Mouse (Mus musculus): ENCODE measurements around the gene Eps8. TPM values are rescaled to one million over a fixed set of nuclear protein-coding genes. Genes with fewer than 3 reads are reported as not detected.

Gene Eps8
- polyA plus RNA-seq, 1 experiment from 2014 or later, result 14.2 TPM

GRCm38 (mm10) chr6:137556636-137557035 is 98.0 kb downstream of the Eps8 start:
- WGBS, result 92% methylated on average over 5 of the region's 5 CpGs
- H3K4me3 ChIP-seq, result no peak overlapping the region
- no peak overlapping the region for H3K9ac ChIP-seq (replicated peaks)
- no peak overlapping the region for H3K27ac ChIP-seq (replicated peaks)
- H3K9me3 ChIP-seq, result no peaks in the 10 kb centered on the region
- H3K4me2 ChIP-seq (replicated peaks), result no peak overlapping the region
- H3K36me3 ChIP-seq, result no peaks in the 10 kb centered on the region
- H3K27me3 ChIP-seq, result no peaks in the 10 kb centered on the region
- ATAC-seq (replicated peaks), result no peak
- peaks cover 5% of the 10 kb centered on the region; the same call in 1 of the 2 replicates for H3K4me1 ChIP-seq

DNA sequence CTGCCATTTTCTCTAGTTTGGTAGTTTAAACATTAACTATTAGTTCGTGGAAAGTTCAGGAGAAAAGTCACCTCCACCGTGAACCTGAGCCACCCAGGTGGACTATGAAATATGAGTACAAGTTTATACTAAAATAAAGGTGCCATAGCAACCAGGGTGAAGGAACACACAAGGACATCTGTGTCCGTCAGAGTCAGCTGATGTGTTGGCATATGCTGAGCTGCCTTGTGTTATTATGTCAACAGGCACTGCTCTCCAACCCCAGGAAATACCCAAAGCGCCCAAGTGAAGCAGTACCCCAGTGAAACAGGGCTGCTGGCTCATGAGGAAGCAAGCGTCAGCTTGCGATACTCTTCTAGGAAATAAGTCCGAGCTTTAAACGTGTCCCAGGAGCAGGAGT is 104.5 kb downstream of the Eps8 start:
- no peaks in the 10 kb centered on the region for H3K9me3 ChIP-seq
- 91% methylated on average over 8 of the region's 8 CpGs for WGBS
- H3K36me3 ChIP-seq, result no peaks in the 10 kb centered on the region
- H3K27ac ChIP-seq (replicated peaks), result no peak overlapping the region
- no peaks in the 10 kb centered on the region for H3K4me1 ChIP-seq
- H3K4me3 ChIP-seq, result no peak overlapping the region
- no peak overlapping the region for H3K9ac ChIP-seq (replicated peaks)
- no peaks in the 10 kb centered on the region for H3K27me3 ChIP-seq
- H3K4me2 ChIP-seq (replicated peaks), result no peak overlapping the region
- ATAC-seq (replicated peaks), result no peak

DNA sequence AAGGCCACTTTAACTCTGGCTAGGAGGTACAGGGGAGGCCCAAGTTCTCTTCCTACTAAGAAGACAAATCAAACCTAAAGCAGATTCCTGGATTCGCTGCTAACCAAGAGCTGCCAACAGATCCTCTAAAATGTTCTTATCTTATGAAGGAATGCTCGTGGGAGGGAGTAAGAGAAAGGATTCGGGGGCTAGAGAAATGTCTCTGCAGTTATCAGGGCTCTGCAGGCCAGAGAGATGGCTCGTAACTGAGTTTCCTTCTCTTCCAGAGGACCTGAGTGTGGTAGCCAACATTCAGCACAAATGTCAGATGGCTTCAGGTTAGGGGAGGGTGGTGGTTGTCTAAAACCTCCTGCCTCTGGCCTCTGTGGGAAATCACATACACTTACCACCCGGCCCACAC is 106.1 kb downstream of the Eps8 start:
- no peaks in the 10 kb centered on the region for H3K27me3 ChIP-seq
- no peaks in the 10 kb centered on the region for H3K9me3 ChIP-seq
- 88% methylated on average over 5 of the region's 5 CpGs for WGBS
- H3K27ac ChIP-seq (replicated peaks), result no peak overlapping the region
- no peak for ATAC-seq (replicated peaks)
- H3K9ac ChIP-seq (replicated peaks), result no peak overlapping the region
- no peak overlapping the region for H3K4me2 ChIP-seq (replicated peaks)
- no peaks in the 10 kb centered on the region for H3K36me3 ChIP-seq
- no peaks in the 10 kb centered on the region for H3K4me1 ChIP-seq
- H3K4me3 ChIP-seq, result no peak overlapping the region

GRCm38 (mm10) chr6:137547555-137547954 is 107.1 kb downstream of the Eps8 start:
- Histone ChIP-seq H3K27me3 (no peaks in the 10 kb centered on the region), H3K4me1 (0 out of 2 replicates have a peak, but pooled peaks cover 5% of the 10 kb centered on the region), H3K4me3 (no peak overlapping the region), H3K27ac (replicated peaks) (no peak overlapping the region), H3K4me2 (replicated peaks) (no peak overlapping the region), H3K9me3 (no peaks in the 10 kb centered on the region), H3K36me3 (no peaks in the 10 kb centered on the region), H3K9ac (replicated peaks) (no peak overlapping the region)
- ATAC-seq (replicated peaks), result no peak
- WGBS, result 84% methylated on average over 2 of the region's 2 CpGs

DNA sequence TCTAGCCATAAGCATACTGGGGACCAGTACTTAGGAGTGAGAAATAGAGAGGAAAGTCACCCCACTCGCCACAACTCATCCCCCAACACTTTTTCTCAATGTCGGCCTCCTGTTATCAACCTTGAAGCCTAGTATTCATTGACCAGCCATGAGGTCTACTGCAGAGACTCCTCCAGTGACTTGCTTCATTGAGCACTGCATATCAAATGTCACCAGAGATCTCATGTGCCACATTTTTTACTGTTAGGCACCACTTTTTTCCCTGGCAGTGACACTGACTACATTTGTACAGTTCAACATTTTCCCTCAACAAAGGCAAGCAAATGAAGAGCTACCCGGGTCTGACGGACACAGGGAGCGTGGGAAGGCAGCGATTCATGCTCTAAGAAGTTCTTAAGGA is 108.6 kb downstream of the Eps8 start:
- Histone ChIP-seq H3K4me3 (no peak overlapping the region), H3K4me1 (peaks cover 13% of the 10 kb centered on the region), H3K9me3 (no peaks in the 10 kb centered on the region), H3K27ac (replicated peaks) (no peak overlapping the region), H3K36me3 (no peaks in the 10 kb centered on the region), H3K4me2 (replicated peaks) (no peak overlapping the region), H3K9ac (replicated peaks) (no peak overlapping the region), H3K27me3 (no peaks in the 10 kb centered on the region)
- WGBS, result 86% methylated on average over 6 of the region's 6 CpGs
- no peak for ATAC-seq (replicated peaks)

DNA sequence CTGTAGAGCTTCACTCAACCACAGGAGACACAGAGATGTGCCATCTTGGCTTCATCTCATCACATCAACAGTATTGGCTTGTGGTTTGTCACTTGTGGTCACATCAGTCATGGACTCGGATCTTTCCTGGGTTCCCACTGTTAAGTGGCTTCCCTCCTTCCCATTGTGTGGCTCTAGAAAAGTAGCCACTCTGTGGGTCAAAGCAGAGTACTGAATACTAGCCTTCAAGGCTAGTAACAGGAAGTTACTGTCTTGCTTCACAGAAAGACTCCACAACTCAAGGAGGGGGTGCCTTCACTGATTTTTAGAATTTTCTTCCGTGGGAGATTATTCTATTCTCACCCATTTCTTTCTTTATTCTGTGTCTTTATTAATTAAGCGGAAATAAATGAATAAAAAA is 109.3 kb downstream of the Eps8 start:
- WGBS, result 63% methylated on average over 3 of the region's 3 CpGs
- no peak overlapping the region for H3K27ac ChIP-seq (replicated peaks)
- H3K4me2 ChIP-seq (replicated peaks), result no peak overlapping the region
- peaks cover 13% of the 10 kb centered on the region for H3K4me1 ChIP-seq
- H3K9me3 ChIP-seq, result no peaks in the 10 kb centered on the region
- no peak overlapping the region for H3K4me3 ChIP-seq
- no peaks in the 10 kb centered on the region for H3K36me3 ChIP-seq
- ATAC-seq (replicated peaks), result no peak
- H3K27me3 ChIP-seq, result no peaks in the 10 kb centered on the region
- no peak overlapping the region for H3K9ac ChIP-seq (replicated peaks)

DNA sequence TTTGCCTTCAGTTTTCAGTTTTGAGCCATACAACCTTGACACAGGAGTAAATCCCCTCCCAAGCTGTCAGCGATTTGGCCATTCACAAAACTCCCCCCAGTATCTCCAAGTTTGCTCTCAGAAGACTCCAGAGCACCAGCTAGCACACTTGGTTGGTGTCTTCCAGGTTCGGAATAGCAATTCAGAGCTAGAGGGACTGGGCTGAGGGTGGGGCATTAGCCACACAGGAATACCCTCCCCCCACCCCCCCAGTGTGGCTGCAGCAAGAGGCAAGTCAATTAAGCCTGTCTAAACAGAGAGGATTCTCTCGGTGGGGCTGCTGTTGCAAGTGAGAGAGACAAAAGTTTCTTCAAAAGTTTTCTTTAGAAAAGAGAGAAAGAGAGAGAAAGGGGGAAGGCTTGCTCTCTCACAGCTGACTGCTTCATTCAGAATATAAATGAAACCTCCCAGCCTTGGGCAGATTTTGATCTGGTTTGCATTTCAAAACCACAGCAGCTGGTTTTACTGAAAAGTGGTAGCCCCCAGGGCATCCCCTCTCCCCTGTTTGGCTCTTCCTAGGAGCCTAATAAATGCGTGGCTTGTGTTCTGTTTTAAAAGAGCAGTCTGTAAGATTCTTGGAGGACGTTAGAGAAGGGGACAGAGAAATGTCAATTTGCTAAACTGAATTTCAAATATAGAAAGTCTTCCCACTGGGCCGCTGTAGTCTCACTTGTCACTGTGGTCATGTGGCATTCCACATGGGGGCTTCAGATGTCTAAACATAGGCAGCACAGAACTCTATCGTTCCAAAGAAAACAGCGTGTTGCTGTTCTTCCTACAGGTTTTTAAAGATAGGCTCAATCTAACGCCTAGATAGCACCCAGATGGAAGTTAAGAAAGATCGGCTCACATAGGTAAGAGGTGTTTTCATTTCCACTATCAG is 112.2 kb downstream of the Eps8 start:
- Histone ChIP-seq H3K27me3 (no peaks in the 10 kb centered on the region), H3K27ac (replicated peaks) (no peak overlapping the region), H3K4me2 (replicated peaks) (no peak overlapping the region)

DNA sequence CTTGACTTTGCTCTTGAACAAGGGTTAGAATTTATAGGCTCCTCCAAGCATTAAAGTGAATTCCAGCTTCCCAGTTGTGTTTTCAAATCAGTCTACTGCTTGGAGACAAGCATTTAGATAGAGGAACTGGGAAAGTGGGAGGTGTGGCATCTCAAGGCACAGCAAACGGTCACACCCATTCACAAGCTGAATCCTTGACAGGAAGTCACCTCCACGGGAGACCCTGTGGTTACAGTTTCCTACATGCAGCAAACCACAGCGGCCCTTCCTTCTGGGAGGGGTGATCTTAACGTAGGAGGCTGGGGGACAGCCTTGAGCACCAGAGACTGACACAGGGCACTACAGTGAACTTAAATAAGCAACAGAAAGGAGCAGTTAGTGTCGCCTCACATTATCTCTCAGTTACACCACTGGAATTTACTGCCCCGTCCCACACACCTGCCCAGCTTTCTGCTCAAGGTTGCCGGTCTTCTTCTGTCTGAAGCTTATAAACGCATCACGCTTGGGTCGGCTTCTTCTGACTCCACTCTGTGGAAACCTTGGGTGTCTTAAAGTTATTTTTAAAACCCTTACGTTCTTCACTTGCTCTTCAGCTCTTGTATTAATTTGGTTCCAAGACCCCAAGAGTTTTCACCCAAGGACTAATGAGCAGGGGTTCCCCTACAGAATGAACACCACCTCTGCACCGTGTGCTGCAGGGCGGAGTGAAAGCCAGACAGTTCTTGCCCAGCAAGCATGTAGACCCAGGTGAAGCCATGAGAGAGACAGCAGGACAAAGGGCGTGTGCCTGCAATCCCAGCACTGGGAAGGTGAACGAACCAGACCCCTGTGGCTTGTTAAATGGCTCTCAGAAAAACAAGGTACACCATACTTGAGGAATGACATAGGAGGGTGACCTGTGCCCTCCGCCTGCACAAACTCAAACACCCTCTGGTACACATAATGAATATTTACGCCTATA is 113.2 kb downstream of the Eps8 start:
- H3K9ac ChIP-seq (replicated peaks), result no peak overlapping the region
- no peaks in the 10 kb centered on the region for H3K9me3 ChIP-seq
- 52% methylated on average over 17 of the region's 17 CpGs for WGBS
- H3K4me1 ChIP-seq, result peaks cover 13% of the 10 kb centered on the region
- H3K36me3 ChIP-seq, result no peaks in the 10 kb centered on the region
- H3K4me3 ChIP-seq, result no peak overlapping the region
- no peak for ATAC-seq (replicated peaks)
- no peak overlapping the region for H3K27ac ChIP-seq (replicated peaks)
- no peaks in the 10 kb centered on the region for H3K27me3 ChIP-seq
- H3K4me2 ChIP-seq (replicated peaks), result no peak overlapping the region

More for the DNA sequence above, 112.2 kb downstream of the Eps8 start:
- WGBS, result 6% methylated on average over 10 of the region's 10 CpGs
- H3K4me3 ChIP-seq, result no peak overlapping the region
- peaks cover 13% of the 10 kb centered on the region for H3K4me1 ChIP-seq
- peak; percentile 77 for ATAC-seq (replicated peaks)
- H3K9ac ChIP-seq (replicated peaks), result no peak overlapping the region
- no peaks in the 10 kb centered on the region for H3K36me3 ChIP-seq
- no peaks in the 10 kb centered on the region for H3K9me3 ChIP-seq

DNA sequence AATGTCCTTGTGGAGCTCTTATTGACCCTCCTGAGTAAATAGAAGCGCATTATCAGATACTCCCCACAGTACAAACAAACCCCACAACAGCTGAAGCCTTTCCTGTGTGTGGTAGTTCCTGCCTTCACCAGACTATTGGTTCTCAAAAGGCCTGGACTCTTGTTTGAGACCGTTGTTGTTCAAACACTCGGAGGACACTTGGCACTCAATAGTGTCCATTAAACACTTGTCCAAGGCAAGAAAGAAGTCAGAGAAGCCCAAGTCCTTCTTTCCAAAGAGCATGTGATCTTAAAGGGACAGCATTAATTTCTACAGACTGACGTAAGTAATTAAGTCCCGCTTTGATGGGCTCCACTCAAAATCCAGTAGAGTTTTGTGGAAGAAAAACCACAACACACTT is 113.9 kb downstream of the Eps8 start:
- H3K27ac ChIP-seq (replicated peaks), result no peak overlapping the region
- WGBS, result 81% methylated on average over 5 of the region's 5 CpGs
- no peak overlapping the region for H3K4me2 ChIP-seq (replicated peaks)
- H3K27me3 ChIP-seq, result no peaks in the 10 kb centered on the region
- H3K9ac ChIP-seq (replicated peaks), result no peak overlapping the region
- peaks cover 13% of the 10 kb centered on the region for H3K4me1 ChIP-seq
- no peaks in the 10 kb centered on the region for H3K9me3 ChIP-seq
- no peak overlapping the region for H3K4me3 ChIP-seq
- no peak for ATAC-seq (replicated peaks)
- no peaks in the 10 kb centered on the region for H3K36me3 ChIP-seq

- H3K9ac ChIP-seq (replicated peaks), result no peak overlapping the region
- H3K4me1 ChIP-seq, result peaks cover 13% of the 10 kb centered on the region
- no peak for ATAC-seq (replicated peaks)
- H3K9me3 ChIP-seq, result no peaks in the 10 kb centered on the region
- H3K27me3 ChIP-seq, result no peaks in the 10 kb centered on the region
- no peak overlapping the region for H3K4me2 ChIP-seq (replicated peaks)
- H3K27ac ChIP-seq (replicated peaks), result no peak overlapping the region
- no peaks in the 10 kb centered on the region for H3K36me3 ChIP-seq
- H3K4me3 ChIP-seq, result no peak overlapping the region
- WGBS, result 94% methylated on average over 6 of the region's 6 CpGs
These were observed 114.3 kb downstream of the Eps8 start for GRCm38 (mm10) chr6:137540346-137540745.

DNA sequence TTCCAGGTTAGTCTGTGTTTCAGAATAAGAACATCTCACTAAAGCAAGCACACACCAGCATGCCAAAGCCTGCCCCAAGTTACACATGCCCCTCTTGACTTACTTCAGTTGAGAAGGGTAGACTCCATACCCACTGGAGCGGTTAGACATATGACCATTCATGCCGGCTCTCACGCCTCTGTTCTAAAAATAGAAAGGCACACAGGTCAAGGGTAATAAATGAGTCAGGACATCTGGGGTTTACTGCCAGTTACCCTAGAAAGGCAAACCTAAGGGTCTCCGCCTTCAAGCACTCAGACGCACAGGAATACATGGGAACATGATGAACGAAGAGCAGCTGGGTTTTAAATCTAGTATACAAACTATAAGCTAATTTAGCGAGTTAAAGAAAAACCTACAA is 115.5 kb downstream of the Eps8 start:
- H3K9me3 ChIP-seq, result no peaks in the 10 kb centered on the region
- H3K4me3 ChIP-seq, result no peak overlapping the region
- H3K27ac ChIP-seq (replicated peaks), result no peak overlapping the region
- ATAC-seq (replicated peaks), result no peak
- no peak overlapping the region for H3K9ac ChIP-seq (replicated peaks)
- WGBS, result 91% methylated on average over 7 of the region's 7 CpGs
- no peak overlapping the region for H3K4me2 ChIP-seq (replicated peaks)
- H3K4me1 ChIP-seq, result peaks cover 13% of the 10 kb centered on the region
- no peaks in the 10 kb centered on the region for H3K27me3 ChIP-seq
- H3K36me3 ChIP-seq, result no peaks in the 10 kb centered on the region

DNA sequence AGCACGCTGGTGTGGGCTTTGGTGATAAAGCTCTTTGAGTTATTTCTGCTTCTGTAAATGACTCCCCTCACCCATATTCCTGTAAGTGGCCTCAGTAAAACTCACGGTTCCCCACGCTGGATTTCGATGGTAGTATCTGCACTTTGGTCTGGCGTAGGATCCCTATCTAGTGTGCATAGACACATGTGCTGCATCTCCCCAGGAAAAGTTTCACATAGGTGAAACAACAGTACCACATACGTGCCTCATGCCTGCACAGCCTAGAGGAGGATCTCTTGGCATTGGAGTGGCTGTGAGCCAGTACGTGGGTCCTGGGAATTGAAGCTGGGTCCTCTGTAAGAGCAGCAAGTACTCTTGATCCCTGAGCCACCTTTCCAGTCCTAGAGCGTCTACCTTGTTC is 121.9 kb downstream of the Eps8 start:
- WGBS, result 96% methylated on average over 8 of the region's 8 CpGs
- ATAC-seq (replicated peaks), result no peak
- Histone ChIP-seq H3K4me3 (no peak overlapping the region), H3K4me1 (no peaks in the 10 kb centered on the region), H3K27me3 (no peaks in the 10 kb centered on the region), H3K9ac (replicated peaks) (no peak overlapping the region), H3K36me3 (no peaks in the 10 kb centered on the region), H3K27ac (replicated peaks) (no peak overlapping the region), H3K4me2 (replicated peaks) (no peak overlapping the region), H3K9me3 (no peaks in the 10 kb centered on the region)
